In the genomic region with DNA sequence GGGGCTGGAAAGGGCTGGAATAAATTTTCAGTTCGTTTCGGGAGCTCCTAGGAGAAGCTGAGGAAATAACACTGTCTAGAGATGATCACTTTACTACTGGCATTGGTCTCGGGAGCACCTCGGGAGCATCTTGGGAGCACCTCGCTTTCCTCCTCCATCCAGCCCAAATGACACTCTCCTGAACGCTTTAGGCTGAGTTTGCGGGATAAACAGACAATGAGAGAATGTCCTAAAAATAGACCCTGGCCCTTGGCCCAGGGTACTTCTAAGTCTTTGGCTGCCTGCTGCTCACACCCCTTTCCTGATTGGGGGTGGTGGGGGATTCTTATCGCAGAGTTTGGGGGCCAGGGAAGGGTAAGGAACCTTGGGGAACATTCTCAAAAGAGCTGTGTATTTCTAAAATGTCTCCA, we compare ENCODE assay signal across 1 mouse cellular context.
TF ChIP-seq lines count a peak whose summit lies in the region.

No protein-coding gene starts in this region.

TF ChIP-seq in CH12.LX, 34 proteins besides CTCF, POLR2A, EP300 and RAD21 (continued from another document):
- TF ChIP-seq UBTF (IDR thresholded peaks at IDR 0.05; ENCODE audit: low read depth, low read length) (no peak), NELFE (IDR thresholded peaks at IDR 0.05; ENCODE audit: low read depth, low read length) (no peak), MYC (IDR thresholded peaks at IDR 0.05; ENCODE audit: low read depth, low read length) (no peak), MAZ (IDR thresholded peaks at IDR 0.05; ENCODE audit: low read depth, low read length) (no peak), NRF1 (IDR thresholded peaks at IDR 0.05; ENCODE audit: low read depth, low read length) (no peak)
